Mouse (Mus musculus) CD4-positive, CD25-positive, alpha-beta regulatory T cell, adult 2 months (primary cell): ENCODE measurements around the gene Prpf6.

Experiments used
- DNase-seq: peaks from one replicate; pipeline ENCODE4 v3.0.0-alpha.2; 2012; ENCODE audit warnings: low read depth, low spot score

Prpf6 gene

GRCm38 (mm10) chr2:181579681-181580080 lies 12.0 kb upstream of the Prpf6 start:
- no peak for DNase-seq

DNA sequence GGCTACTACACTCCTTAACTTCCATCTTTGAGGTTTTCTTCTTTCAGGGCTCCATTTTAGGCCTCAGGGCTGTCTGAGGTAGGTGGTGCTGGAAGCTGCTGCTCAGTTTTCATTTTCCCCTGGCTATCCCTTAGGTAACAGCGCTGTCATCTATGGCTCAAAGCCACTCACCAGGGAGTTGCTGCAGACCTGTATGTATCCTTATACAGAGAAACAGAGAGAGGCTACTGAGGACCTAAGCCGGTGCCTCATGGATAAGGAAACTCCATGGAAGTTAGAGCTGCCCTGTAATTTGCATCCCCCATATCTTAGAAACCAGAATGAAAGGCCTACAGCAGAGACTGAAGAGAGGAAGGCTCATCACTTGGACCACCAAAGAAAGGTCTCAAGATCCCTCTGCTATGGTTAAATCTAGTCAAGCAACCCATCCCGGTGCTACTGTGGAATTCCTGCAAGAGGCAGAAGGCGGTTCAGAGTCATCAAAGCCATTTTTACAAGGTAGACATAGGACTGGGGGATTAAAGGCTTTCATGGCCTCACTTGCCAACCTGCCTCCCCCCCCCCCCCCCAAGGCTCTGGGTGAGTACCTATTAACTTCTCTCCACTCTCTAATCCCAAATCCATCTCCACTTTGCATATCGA lies 11.4 kb upstream of the Prpf6 start:
- no peak for DNase-seq

- peak; percentile 96 for DNase-seq
Observed at GRCm38 (mm10) chr2:181581016-181581401, 10.7 kb upstream of the Prpf6 start.

DNA sequence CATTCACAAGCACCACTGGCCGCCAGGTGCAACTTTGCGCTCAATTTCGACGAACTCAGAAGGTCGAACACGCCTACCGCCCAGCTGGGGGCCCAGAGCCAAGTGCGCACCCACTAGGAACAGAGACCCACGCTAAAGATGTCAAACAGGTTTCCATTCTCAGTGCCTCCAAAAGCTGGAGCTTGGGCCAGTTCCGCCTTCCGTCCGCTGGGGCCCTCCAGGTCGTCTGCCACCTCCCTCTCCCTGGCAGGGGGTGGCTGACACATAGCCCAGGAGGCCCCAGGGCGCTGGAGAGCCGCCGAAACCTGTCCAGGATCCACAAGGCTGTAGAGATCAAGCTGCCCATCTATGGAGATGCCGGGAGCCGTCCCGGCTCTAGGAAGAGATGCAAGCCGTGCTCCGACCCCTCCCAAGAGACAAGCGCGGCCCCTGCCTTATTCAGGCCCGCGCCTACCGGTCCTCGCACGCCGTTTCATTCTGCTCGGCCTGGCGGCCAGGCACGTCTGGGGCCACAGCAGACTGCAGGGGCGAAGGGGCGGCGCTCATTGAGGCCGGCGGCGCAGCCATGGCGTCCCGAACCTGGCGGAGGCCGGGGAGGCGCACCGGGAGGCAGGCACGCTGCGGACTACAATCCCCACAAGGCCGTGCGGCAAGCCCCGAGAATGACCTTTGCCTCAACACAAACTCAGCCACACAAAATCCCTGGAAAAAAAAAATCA lies 10.1 kb upstream of the Prpf6 start:
- DNase-seq = peak; percentile 88

- no peak for DNase-seq
Observed at GRCm38 (mm10) chr2:181582358-181582757, 9.3 kb upstream of the Prpf6 start.

DNA sequence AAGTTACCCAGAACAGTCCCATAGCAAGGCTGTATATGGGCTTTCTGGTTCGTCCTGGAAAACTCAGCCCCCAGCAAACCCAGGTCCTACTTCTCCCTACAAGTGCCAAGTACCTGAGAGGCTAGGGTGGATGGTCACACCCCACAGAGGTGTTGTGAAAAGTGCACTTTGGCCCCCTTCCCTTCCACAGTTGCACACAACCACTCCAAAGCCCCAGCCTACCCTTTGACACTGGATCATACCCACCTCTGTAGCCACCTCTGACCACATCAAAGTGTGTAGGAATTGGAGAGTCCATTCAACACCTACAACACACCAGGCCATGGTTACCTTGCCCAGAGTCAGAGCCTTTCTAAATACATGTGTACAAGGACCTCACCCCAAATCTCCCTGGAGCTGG lies 8.7 kb upstream of the Prpf6 start:
- no peak for DNase-seq

DNA sequence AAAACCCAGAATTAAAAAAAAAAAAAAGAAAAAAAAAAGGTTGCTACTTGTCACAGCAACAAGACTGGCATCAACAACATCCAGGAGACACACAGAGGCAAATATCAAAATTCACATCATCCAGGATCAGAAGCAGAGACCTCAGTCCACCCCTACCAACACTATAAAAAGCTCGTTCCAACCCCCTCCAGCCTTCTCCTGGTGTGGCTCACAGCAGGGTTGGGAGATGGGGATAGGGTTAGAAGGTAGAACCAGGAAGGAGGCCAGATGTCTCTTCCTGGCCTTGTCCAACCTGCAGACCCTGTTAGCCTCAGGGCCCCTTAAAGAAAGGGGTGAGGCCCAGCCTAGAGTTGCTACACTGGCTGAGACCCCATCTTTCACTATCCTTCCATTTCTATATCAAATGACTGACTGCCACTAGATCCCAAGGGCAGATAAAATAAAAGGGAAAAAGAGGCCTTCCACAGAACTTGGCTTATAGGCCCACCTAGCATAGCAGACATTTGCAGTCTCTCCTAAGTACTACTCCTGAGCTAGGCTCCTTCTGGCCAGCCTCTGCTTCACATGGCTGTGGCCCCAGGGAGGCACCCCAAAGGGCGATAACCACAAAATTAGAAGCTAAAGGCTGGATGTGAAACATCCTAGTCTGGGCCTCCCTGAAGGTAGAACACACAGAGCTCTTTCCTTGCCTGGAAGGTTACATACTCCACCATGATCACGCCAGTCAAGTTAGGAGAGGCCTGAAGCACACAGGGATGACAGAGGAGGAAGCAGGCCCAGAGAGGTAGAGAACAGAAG lies 8.0 kb upstream of the Prpf6 start:
- no peak for DNase-seq

GRCm38 (mm10) chr2:181584411-181584942 lies 7.2 kb upstream of the Prpf6 start, which contains the start of gene Uckl1:
Gene Uckl1, minus strand, starts transcription at chr2:181584892.
- no peak for DNase-seq

DNA sequence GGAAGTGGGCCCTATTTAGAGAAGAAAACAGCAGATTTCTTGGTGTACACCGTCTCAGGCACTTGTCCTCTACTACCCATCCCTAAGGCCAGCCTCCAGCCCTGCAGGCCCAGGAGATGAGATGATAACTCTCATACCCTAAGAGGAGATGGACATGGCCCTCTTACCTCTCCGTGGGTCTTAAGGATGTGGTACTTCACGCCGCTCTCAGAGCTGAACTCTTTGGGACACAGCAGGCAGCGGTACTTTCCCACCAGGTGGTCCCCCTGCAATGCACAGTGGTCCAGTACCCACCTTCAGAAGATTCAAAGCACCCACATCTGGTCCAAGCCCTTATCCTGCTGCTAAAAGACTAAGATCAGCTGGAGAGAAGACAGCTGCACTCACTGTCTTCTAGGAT lies 6.2 kb upstream of the Prpf6 start:
- DNase-seq = no peak

GRCm38 (mm10) chr2:181586124-181586523 lies 5.5 kb upstream of the Prpf6 start:
- DNase-seq = no peak

DNA sequence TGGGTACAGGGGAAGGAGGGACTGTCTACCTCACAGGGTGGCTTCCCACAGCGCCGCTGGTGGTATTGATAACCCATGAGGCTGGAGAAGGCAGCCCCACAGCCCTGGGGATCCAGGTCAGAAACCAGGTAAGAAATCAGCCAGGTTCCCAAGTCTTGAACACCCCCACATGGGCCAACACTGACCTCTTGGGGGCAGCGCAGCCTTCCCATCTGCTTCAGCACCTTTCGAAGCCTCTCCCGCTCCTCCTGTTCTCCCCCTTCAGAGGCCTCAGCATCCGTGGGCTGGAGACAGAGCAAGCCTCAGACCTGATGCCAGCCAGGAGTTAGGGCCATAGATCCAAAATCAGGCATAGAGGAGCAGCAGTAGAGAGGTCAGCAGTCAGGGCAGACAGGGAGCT lies 3.9 kb upstream of the Prpf6 start:
- DNase-seq = no peak

- DNase-seq = no peak
Observed at GRCm38 (mm10) chr2:181588229-181588780, 3.4 kb upstream of the Prpf6 start.

DNA sequence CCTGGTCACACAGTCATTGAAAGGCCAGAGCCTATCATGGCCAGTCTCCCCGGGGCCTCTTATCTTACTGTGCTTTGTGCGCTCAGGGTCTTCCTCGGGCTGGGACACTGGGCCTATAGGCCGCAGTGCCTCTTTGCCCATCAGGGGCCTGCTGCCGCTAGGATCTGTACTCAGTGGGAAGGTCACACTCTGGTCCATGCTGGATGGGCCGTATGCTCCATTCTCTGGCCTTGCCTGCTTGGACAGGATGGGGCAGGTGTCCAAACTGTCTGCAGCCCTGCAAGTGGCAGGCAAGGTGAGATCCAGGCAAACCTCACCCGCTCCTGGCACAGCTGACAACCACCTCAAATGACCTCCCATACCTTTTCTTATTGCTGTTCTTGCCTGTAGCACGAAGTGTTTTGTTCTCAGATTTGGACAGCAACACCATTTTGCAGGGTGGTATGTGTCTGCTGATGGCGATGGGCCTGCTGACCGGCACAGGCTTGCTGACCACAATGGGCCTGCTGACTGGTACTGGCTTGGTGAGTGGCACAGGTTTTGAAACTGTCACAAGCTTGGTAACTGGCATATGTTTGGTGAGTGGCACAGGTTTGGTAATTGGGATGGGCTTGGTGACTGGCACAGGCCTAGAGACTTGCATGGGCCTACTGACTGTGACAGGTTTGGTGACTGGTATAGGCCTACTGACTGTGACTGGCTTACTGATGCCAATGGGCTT lies 2.5 kb upstream of the Prpf6 start:
- DNase-seq = no peak

DNA sequence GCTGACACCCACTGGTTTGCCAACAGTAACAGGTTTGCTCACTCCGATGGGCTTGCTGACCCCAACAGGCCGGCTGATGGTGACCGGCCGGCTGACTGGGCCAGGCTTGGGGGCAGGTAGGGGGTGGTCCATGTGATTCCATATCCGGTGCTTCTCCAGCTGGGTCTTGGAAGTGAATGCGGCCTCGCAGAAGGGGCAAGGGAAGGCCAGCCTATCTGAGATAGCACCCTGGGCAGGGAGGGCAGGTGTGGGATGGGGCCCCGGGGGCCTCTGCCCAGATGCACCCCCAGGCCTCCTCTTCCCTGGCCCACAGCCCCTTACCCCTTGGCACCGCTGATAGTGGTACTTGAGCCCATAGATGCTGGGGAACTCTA lies 1.9 kb upstream of the Prpf6 start:
- no peak for DNase-seq

- DNase-seq = no peak
Observed at GRCm38 (mm10) chr2:181590471-181590870, 1.2 kb upstream of the Prpf6 start.

- DNase-seq = peak; percentile 76
Observed at GRCm38 (mm10) chr2:181592231-181593041, 768 bp downstream of the Prpf6 start, which contains the start of gene Zfp512b. Gene Zfp512b, minus strand, starts transcription at chr2:181592803.

- peak; percentile 28 for DNase-seq
Observed at GRCm38 (mm10) chr2:181593042-181593421, 1.4 kb downstream of the Prpf6 start.

DNA sequence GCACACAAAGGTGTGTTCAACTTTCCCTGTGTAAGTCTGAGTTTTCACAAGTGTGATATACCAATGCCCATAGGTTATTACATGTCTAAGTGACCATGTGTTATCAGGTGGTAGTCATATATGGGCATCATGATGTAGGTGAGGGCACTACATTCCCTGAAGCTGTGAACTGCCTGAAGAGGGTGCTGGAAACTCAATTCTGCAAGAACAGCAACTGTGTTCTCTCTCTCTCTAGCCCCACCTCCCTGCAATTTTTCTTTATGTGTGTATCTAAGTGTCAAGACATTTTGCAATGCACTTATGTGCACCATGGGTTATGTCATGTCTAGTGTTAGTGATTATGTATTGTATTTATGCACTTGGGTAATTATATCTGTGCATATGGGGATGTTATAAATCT lies 2.3 kb downstream of the Prpf6 start:
- DNase-seq = peak; percentile 37

GRCm38 (mm10) chr2:181594946-181595696 lies 3.5 kb downstream of the Prpf6 start:
- peak; percentile 72 for DNase-seq
